ENCODE assay signal across 21 mouse cellular contexts in the genomic region with DNA sequence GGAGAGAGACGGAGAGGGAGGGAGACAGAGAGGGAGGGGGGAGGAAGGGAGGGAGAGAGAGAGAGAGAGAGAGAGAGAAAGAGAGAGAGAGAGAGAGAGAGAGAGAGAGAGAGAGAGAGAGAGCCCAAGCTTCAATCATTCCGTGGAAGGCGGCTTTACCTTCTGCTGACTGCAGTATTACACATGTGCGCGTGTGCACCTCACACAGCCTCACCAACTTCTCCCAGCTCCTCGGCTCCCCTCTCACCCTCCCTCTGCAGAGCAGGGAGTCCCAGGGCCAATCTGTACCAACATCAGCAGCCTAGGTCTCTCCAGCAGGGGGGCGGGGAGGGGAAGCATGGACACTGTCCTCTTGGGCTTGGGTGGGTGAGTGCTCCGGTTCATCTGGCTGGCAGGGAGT. TPM values are rescaled to one million over a fixed set of nuclear protein-coding genes. Genes with fewer than 3 reads are reported as not detected.
"Had no signal": no experiment of that assay in that cellular context is flagged by ENCODE, and none has a peak within 500 bp of the region (broad histone marks: within the 10 kb centered on the region; RNA-seq: fewer than 3 reads in every experiment).

No protein-coding gene starts in this region.

- ATAC-seq: midbrain, embryonic 13.5 days had no signal

- H3K4me2 ChIP-seq: kidney, embryonic 15.5 days; limb, embryonic 12.5 days; midbrain, embryonic 13.5 days; neural tube, embryonic 12.5 days had no signal

- H3K9me3 ChIP-seq: kidney, embryonic 15.5 days; limb, embryonic 12.5 days; midbrain, embryonic 13.5 days; neural tube, embryonic 12.5 days had no signal

- H3K4me3 ChIP-seq: kidney, embryonic 15.5 days; limb, embryonic 12.5 days; midbrain, embryonic 13.5 days; neural tube, embryonic 12.5 days had no signal

- H3K27me3 ChIP-seq: neural tube, embryonic 12.5 days had no signal

- H3K4me1 ChIP-seq: kidney, embryonic 15.5 days; midbrain, embryonic 13.5 days; neural tube, embryonic 12.5 days had no signal

- H3K27ac ChIP-seq: kidney, embryonic 15.5 days; liver, embryonic 14.5 days; midbrain, embryonic 13.5 days; neural tube, embryonic 12.5 days had no signal

- H3K9ac ChIP-seq: kidney, embryonic 15.5 days; limb, embryonic 12.5 days; liver, embryonic 14.5 days; midbrain, embryonic 13.5 days; neural tube, embryonic 12.5 days had no signal

- H3K36me3 ChIP-seq: kidney, embryonic 15.5 days; limb, embryonic 12.5 days; midbrain, embryonic 13.5 days; neural tube, embryonic 12.5 days had no signal

- DNase-seq: kidney, adult 2 months; kidney, postnatal 14 days; layer of hippocampus, postnatal 36 days; lung, adult 18-20 months; retina, postnatal 1 day; right cerebral cortex, postnatal 14 days; thymus, postnatal 14 days had no signal

RNA-seq across cellular contexts. Expression of a gene that starts 2.4 kb away (rescaled TPM):
- total RNA-seq: liver, adult 2 months; monocyte, adult 5-6 weeks; neutrophil, adult 5-6 weeks had no signal
- polyA plus RNA-seq: kidney, embryonic 15.5 days; large intestine, adult 2 months; limb, embryonic 12.5 days; liver, adult 2 months; liver, embryonic 14.5 days; lung, embryonic 16.5 days; midbrain, embryonic 13.5 days; neural tube, embryonic 12.5 days; stomach, embryonic 16.5 days had no signal

RNA-seq across cellular contexts. Expression of a gene that starts 58.9 kb away (rescaled TPM):
- total RNA-seq: layer of hippocampus, adult 8-10 months; layer of hippocampus, postnatal 36 days; left cerebral cortex, adult 8-10 months; left cerebral cortex, postnatal 25 days; liver, adult 2 months; monocyte, adult 5-6 weeks; neutrophil, adult 5-6 weeks had no signal
- polyA plus RNA-seq: kidney, embryonic 15.5 days; limb, embryonic 12.5 days; liver, adult 2 months; liver, embryonic 14.5 days; lung, embryonic 16.5 days; midbrain, embryonic 13.5 days; neural tube, embryonic 12.5 days; stomach, embryonic 16.5 days had no signal
